Mouse (Mus musculus) E14TG2a.4 (cell line): ENCODE results near the gene Trim52.

ENCODE experiments used
- H3K27me3 ChIP-seq: 2 replicates; pipeline ENCODE4 v1.6.1; 2014; ENCODE audit warnings: low read length, control low read depth; ENCODE audit not compliant: insufficient read depth
- H3K36me3 ChIP-seq: 2 replicates; pipeline ENCODE4 v1.6.1; 2014; ENCODE audit warnings: low read length, control low read depth; ENCODE audit not compliant: insufficient read depth
- H3K4me1 ChIP-seq: replicated peaks from 2 replicates; pipeline ENCODE4 v1.6.1; 2014; ENCODE audit warnings: low read depth, low read length, control low read depth
- H3K4me3 ChIP-seq: replicated peaks from 2 replicates; pipeline ENCODE4 v1.5.1; 2014; ENCODE audit warnings: mild to moderate bottlenecking, low read length
- H3K9me3 ChIP-seq: 2 replicates; pipeline ENCODE4 v1.6.1; 2014; ENCODE audit warnings: low read length, control low read depth
- CTCF ChIP-seq: conservative IDR thresholded peaks from 2 replicates; pipeline ENCODE4 v1.5.1; 2014; ENCODE audit warnings: low read length
- NANOG ChIP-seq: IDR thresholded peaks from 2 replicates; pipeline ENCODE4 v1.6.1; 2014; ENCODE audit warnings: borderline replicate concordance, low read length, mixed read lengths
- POU5F1 ChIP-seq: IDR thresholded peaks from 2 replicates; pipeline ENCODE4 v1.6.1; 2014; ENCODE audit warnings: low read length, borderline replicate concordance

Trim52 gene

GRCm38 (mm10) chr14:106179728-106180125 is 73.7 kb downstream of the Trim52 start:
- Histone ChIP-seq H3K9me3 (no peaks in the 10 kb centered on the region), H3K4me1 (no peaks in the 10 kb centered on the region), H3K27me3 (no peaks in the 10 kb centered on the region), H3K36me3 (no peaks in the 10 kb centered on the region), H3K4me3 (no peak overlapping the region)
- no peak for TF ChIP-seq NANOG
- TF ChIP-seq POU5F1: no peak
- no peak for TF ChIP-seq CTCF

DNA sequence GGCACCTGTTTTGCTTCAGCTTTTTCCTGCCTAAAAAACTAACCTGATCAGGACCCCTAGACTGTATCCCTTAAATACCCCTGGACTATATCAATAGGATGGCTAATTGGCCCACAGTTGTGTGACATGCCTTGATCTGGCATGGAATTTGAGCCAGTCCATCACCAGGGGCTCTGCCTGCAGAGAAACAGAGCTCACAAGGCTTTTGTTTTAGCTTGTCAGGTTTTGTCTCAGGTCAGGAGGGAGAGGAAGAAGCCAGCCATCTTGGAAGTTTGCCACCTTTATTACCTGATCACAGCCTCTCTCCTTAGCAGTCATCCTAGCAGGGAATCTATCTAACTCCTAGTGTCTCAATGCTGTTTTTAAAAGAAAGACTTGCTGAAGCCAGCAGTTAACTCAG is 74.6 kb downstream of the Trim52 start:
- Histone ChIP-seq H3K9me3 (no peaks in the 10 kb centered on the region), H3K27me3 (no peaks in the 10 kb centered on the region), H3K4me1 (no peaks in the 10 kb centered on the region), H3K4me3 (no peak overlapping the region), H3K36me3 (no peaks in the 10 kb centered on the region)
- TF ChIP-seq NANOG (no peak), CTCF (no peak), POU5F1 (no peak)

DNA sequence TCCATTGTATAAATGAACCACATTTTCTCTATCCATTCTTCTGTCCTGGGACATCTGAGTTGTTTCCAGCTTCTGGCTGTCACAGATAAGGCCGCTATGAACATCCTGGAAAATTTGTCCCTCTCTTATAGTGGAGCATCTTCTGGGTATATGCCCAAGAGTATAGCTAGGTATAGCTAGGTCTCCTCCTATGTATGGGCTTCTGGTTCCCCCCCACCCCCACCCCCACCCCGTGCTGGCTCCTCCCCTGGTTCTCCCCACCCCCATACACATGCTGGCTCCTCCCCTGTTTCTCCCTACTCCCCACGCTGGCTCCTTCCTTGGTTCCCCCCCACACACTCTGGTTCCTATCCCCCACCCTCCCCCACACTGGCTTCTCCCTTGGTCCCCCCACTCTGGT is 78.0 kb downstream of the Trim52 start:
- no peak for TF ChIP-seq POU5F1
- TF ChIP-seq NANOG: no peak
- TF ChIP-seq CTCF: no peak
- Histone ChIP-seq H3K4me3 (no peak overlapping the region), H3K4me1 (no peaks in the 10 kb centered on the region), H3K9me3 (no peaks in the 10 kb centered on the region), H3K27me3 (no peaks in the 10 kb centered on the region), H3K36me3 (no peaks in the 10 kb centered on the region)
